Mouse (Mus musculus) CH12.LX (cell line): Measurements from ENCODE around the gene Plgrkt. TPM values are rescaled to one million over a fixed set of nuclear protein-coding genes. Genes with fewer than 3 reads are reported as not detected.
A peak's percentile ranks its signal among the peaks of the same experiment; 100 is the strongest.

Experiments
- DNase-seq: peaks from one replicate; pipeline ENCODE4 v3.0.0-alpha.2; 2013; ENCODE audit errors: extremely low read depth
- H3K27ac ChIP-seq: 2 replicates; pipeline ENCODE4 v1.5.1; 2012; ENCODE audit warnings: low read depth, mild to moderate bottlenecking, control low read depth, moderate library complexity; ENCODE audit not compliant: insufficient read depth
- H3K27me3 ChIP-seq: replicated peaks from 2 replicates; pipeline ENCODE3; 2012; ENCODE audit warnings: inconsistent platforms
- H3K36me3 ChIP-seq, 2 experiments: replicated peaks in 1 of 2; 2 replicates each; pipeline versions ENCODE3 to v1.6.1; 2012; ENCODE audit warnings: inconsistent platforms in 1 of 2, low read length in 1 of 2, mild to moderate bottlenecking in 1 of 2, mixed read lengths in 1 of 2, moderate library complexity in 1 of 2; ENCODE audit not compliant: control insufficient read depth in 1 of 2, insufficient read depth in 1 of 2
- H3K4me1 ChIP-seq, 2 experiments: 2 replicates each; pipeline ENCODE4 v1.6.1; 2012; ENCODE audit warnings: inconsistent platforms in 1 of 2, moderate library complexity in 1 of 2; ENCODE audit not compliant: insufficient read depth in 2 of 2, control insufficient read depth in 1 of 2
- H3K4me2 ChIP-seq: 2 replicates; pipeline ENCODE4 v1.6.1; 2012; ENCODE audit warnings: low read depth, mild to moderate bottlenecking, control low read depth; ENCODE audit not compliant: poor library complexity, insufficient read depth, severe bottlenecking
- H3K4me3 ChIP-seq, 3 experiments: fragments of 150-350 bp in 1 of 3; sonication (generic) in 1 of 3; replicated peaks in 1 of 3; 2 replicates each; pipeline versions ENCODE3 to v1.5.1; 2011 to 2012; ENCODE audit warnings: low read depth in 2 of 3, low read length in 2 of 3, mild to moderate bottlenecking in 2 of 3, moderate library complexity in 2 of 3, control low read depth in 1 of 3, improper control_type of control experiment in 1 of 3, inconsistent platforms in 1 of 3, mixed read lengths in 1 of 3; ENCODE audit not compliant: poor library complexity in 1 of 3
- H3K79me2 ChIP-seq: replicated peaks from 2 replicates; pipeline ENCODE4 v1.6.1; 2012; ENCODE audit warnings: mild to moderate bottlenecking, moderate library complexity; ENCODE audit not compliant: control insufficient read depth, poor library complexity, insufficient read depth, severe bottlenecking; ENCODE audit errors: extremely low read depth
- H3K9ac ChIP-seq: 2 replicates; pipeline ENCODE4 v1.6.1; 2012; ENCODE audit warnings: low read depth, mild to moderate bottlenecking, control low read depth, moderate library complexity; ENCODE audit not compliant: insufficient read depth
- H3K9me3 ChIP-seq: replicated peaks from 2 replicates; pipeline ENCODE3; 2012; ENCODE audit warnings: low read length, inconsistent platforms, mixed read lengths
- BHLHE40 ChIP-seq: IDR thresholded peaks from 2 replicates; pipeline ENCODE4 v1.6.1; 2011; ENCODE audit warnings: mild to moderate bottlenecking, low read depth, low read length, improper control_type of control experiment
- CHD1 ChIP-seq: IDR thresholded peaks from 2 replicates; pipeline ENCODE4 v1.6.1; 2012; ENCODE audit warnings: low read depth, low read length, improper control_type of control experiment, inconsistent platforms
- CHD2 ChIP-seq: IDR thresholded peaks from 2 replicates; pipeline ENCODE4 v1.6.1; 2011; ENCODE audit warnings: low read length, improper control_type of control experiment
- CTCF ChIP-seq, 2 experiments: IDR thresholded peaks in 1 of 2; conservative IDR thresholded peaks in 1 of 2; 2 replicates each; pipeline ENCODE4 v1.5.1; 2011 to 2012; ENCODE audit warnings: low read depth in 2 of 2, low read length in 2 of 2, improper control_type of control experiment in 1 of 2, inconsistent platforms in 1 of 2, mild to moderate bottlenecking in 1 of 2, moderate library complexity in 1 of 2
- E2F4 ChIP-seq: IDR thresholded peaks from 2 replicates; pipeline ENCODE4 v1.6.1; 2011; ENCODE audit warnings: low read depth, low read length, improper control_type of control experiment; ENCODE audit not compliant: insufficient replicate concordance
- ELF1 ChIP-seq: IDR thresholded peaks from 2 replicates; pipeline ENCODE4 v1.6.1; 2014; ENCODE audit warnings: low read depth, mild to moderate bottlenecking, inconsistent platforms, low read length, improper control_type of control experiment
- EP300 ChIP-seq: IDR thresholded peaks from 2 replicates; pipeline ENCODE4 v1.6.1; 2011; ENCODE audit warnings: low read length, improper control_type of control experiment
- ETS1 ChIP-seq: conservative IDR thresholded peaks from 2 replicates; pipeline ENCODE4 v1.6.1; 2012; ENCODE audit warnings: low read depth, mild to moderate bottlenecking, inconsistent platforms, low read length, improper control_type of control experiment, moderate library complexity
- GABPA ChIP-seq: IDR thresholded peaks from 2 replicates; pipeline ENCODE4 v1.6.1; 2012; ENCODE audit warnings: low read depth, low read length, improper control_type of control experiment, inconsistent platforms; ENCODE audit not compliant: insufficient replicate concordance
- HCFC1 ChIP-seq: IDR thresholded peaks from 2 replicates; pipeline ENCODE4 v1.6.1; 2012; ENCODE audit warnings: low read depth, mild to moderate bottlenecking, inconsistent platforms, low read length, improper control_type of control experiment
- IRF4 ChIP-seq: IDR thresholded peaks from 2 replicates; pipeline ENCODE4 v1.6.1; 2014; ENCODE audit warnings: low read depth, mild to moderate bottlenecking, inconsistent platforms, low read length, improper control_type of control experiment
- JUN ChIP-seq: IDR thresholded peaks from 2 replicates; pipeline ENCODE4 v1.6.1; 2011; ENCODE audit warnings: low read depth, mild to moderate bottlenecking, low read length, improper control_type of control experiment, moderate library complexity; ENCODE audit not compliant: insufficient read depth
- JUND ChIP-seq: conservative IDR thresholded peaks from 2 replicates; pipeline ENCODE4 v1.6.1; 2011; ENCODE audit warnings: low read depth, low read length, improper control_type of control experiment
- KAT2A ChIP-seq: IDR thresholded peaks from 2 replicates; pipeline ENCODE4 v1.6.1; 2012; ENCODE audit warnings: low read length, improper control_type of control experiment, inconsistent platforms; ENCODE audit not compliant: insufficient replicate concordance
- MAFK ChIP-seq: IDR thresholded peaks from 2 replicates; pipeline ENCODE4 v1.6.1; 2011; ENCODE audit warnings: low read length, improper control_type of control experiment; ENCODE audit not compliant: insufficient replicate concordance
- MAX ChIP-seq: IDR thresholded peaks from 2 replicates; pipeline ENCODE4 v1.6.1; 2011; ENCODE audit warnings: low read length, improper control_type of control experiment
- MAZ ChIP-seq: IDR thresholded peaks from 2 replicates; pipeline ENCODE4 v1.6.1; 2012; ENCODE audit warnings: low read depth, mild to moderate bottlenecking, inconsistent platforms, low read length, improper control_type of control experiment, moderate library complexity
- MEF2A ChIP-seq: IDR thresholded peaks from 2 replicates; pipeline ENCODE4 v1.6.1; 2014; ENCODE audit warnings: low read depth, mild to moderate bottlenecking, inconsistent platforms, low read length, improper control_type of control experiment, borderline replicate concordance
- MXI1 ChIP-seq: IDR thresholded peaks from 2 replicates; pipeline ENCODE4 v1.6.1; 2011; ENCODE audit warnings: mild to moderate bottlenecking, low read depth, low read length, improper control_type of control experiment
- MYC ChIP-seq: IDR thresholded peaks from 2 replicates; pipeline ENCODE4 v1.6.1; 2011; ENCODE audit warnings: low read depth, mild to moderate bottlenecking, improper control_type of control experiment, low read length
- NELFE ChIP-seq: IDR thresholded peaks from 2 replicates; pipeline ENCODE4 v1.6.1; 2011; ENCODE audit warnings: low read depth, low read length, improper control_type of control experiment
- NRF1 ChIP-seq: IDR thresholded peaks from 2 replicates; pipeline ENCODE4 v1.6.1; 2014; ENCODE audit warnings: low read depth, mild to moderate bottlenecking, inconsistent platforms, low read length, improper control_type of control experiment, moderate library complexity
- PAX5 ChIP-seq: IDR thresholded peaks from 2 replicates; pipeline ENCODE4 v1.6.1; 2012; ENCODE audit warnings: low read length, inconsistent platforms, mixed read lengths
- POLR2A ChIP-seq: IDR thresholded peaks from 2 replicates; pipeline ENCODE4 v1.6.1; 2011; ENCODE audit warnings: low read depth, mild to moderate bottlenecking, improper control_type of control experiment, low read length
- POLR2AphosphoS2 ChIP-seq: IDR thresholded peaks from 2 replicates; pipeline ENCODE4 v1.6.1; 2011; ENCODE audit warnings: low read depth, low read length, improper control_type of control experiment
- RAD21 ChIP-seq: IDR thresholded peaks from 2 replicates; pipeline ENCODE4 v1.6.1; 2011; ENCODE audit warnings: low read depth, mild to moderate bottlenecking, low read length, improper control_type of control experiment, moderate library complexity
- RCOR1 ChIP-seq: conservative IDR thresholded peaks from 2 replicates; pipeline ENCODE4 v1.6.1; 2012; ENCODE audit warnings: low read depth, mild to moderate bottlenecking, inconsistent platforms, low read length, improper control_type of control experiment
- SIN3A ChIP-seq: IDR thresholded peaks from 2 replicates; pipeline ENCODE4 v1.6.1; 2012; ENCODE audit warnings: low read length, improper control_type of control experiment, inconsistent platforms
- SMC3 ChIP-seq: IDR thresholded peaks from 2 replicates; pipeline ENCODE4 v1.6.1; 2011; ENCODE audit warnings: low read depth, low read length, improper control_type of control experiment
- TBP ChIP-seq: conservative IDR thresholded peaks from 2 replicates; pipeline ENCODE4 v1.6.1; 2011; ENCODE audit warnings: low read depth, low read length, improper control_type of control experiment
- TCF12 ChIP-seq: IDR thresholded peaks from 2 replicates; pipeline ENCODE4 v1.6.1; 2014; ENCODE audit warnings: low read depth, mild to moderate bottlenecking, inconsistent platforms, low read length, improper control_type of control experiment
- UBTF ChIP-seq: IDR thresholded peaks from 2 replicates; pipeline ENCODE4 v1.6.1; 2012; ENCODE audit warnings: low read depth, mild to moderate bottlenecking, inconsistent platforms, low read length, improper control_type of control experiment, moderate library complexity
- USF1 ChIP-seq: IDR thresholded peaks from 2 replicates; pipeline ENCODE4 v1.6.1; 2014; ENCODE audit warnings: low read depth, mild to moderate bottlenecking, inconsistent platforms, low read length, improper control_type of control experiment
- USF2 ChIP-seq: conservative IDR thresholded peaks from 2 replicates; pipeline ENCODE4 v1.6.1; 2011; ENCODE audit warnings: low read depth, low read length, improper control_type of control experiment
- ZC3H11A ChIP-seq: IDR thresholded peaks from 2 replicates; pipeline ENCODE4 v1.6.1; 2012; ENCODE audit warnings: low read depth, mild to moderate bottlenecking, inconsistent platforms, low read length, improper control_type of control experiment
- ZKSCAN1 ChIP-seq: IDR thresholded peaks from 2 replicates; pipeline ENCODE4 v1.6.1; 2012; ENCODE audit warnings: low read depth, inconsistent platforms, low read length, improper control_type of control experiment, borderline replicate concordance
- ZMIZ1 ChIP-seq: IDR thresholded peaks from 2 replicates; pipeline ENCODE4 v1.6.1; 2012; ENCODE audit warnings: low read depth, mild to moderate bottlenecking, inconsistent platforms, low read length, improper control_type of control experiment
- ZNF384 ChIP-seq: IDR thresholded peaks from 2 replicates; pipeline ENCODE4 v1.6.1; 2012; ENCODE audit warnings: low read depth, low read length, improper control_type of control experiment, inconsistent platforms
- dilution Hi-C: fragments of 300-500 bp; cut with MboI; formaldehyde crosslinking; loops from 2 replicates; pipeline ENCODE4 v1.14.3; 2020; ENCODE audit warnings: low sequenced_read_pairs; ENCODE audit not compliant: extremely low pct_unique_long_range_greater_than_20kb, extremely low pct_ligation_motif_present
- in situ Hi-C: fragments of 300-500 bp; cut with MboI; formaldehyde crosslinking; loops from 3 replicates; pipeline ENCODE4 v1.14.3; 2019; ENCODE audit warnings: low sequenced_read_pairs, low pct_ligation_motif_present, low pct_unique_long_range_greater_than_20kb, mixed read lengths
- polyA plus RNA-seq: library from polyadenylated mRNA; unstranded; fragments of >175 nt; gene quantifications from 2 replicates; pipeline ENCODE4 v1.2.1, GENCODE M21; 2012; ENCODE audit warnings: low read depth; ENCODE audit not compliant: insufficient read length
- total RNA-seq, 2 experiments: library from RNA; depleted of rRNA; stranded (reverse); fragments of 300-350 nt in 1 of 2; fragments of >200 nt in 1 of 2; gene quantifications; 2 replicates each; pipeline ENCODE4 v1.2.3; 2012 to 2014

Gene Plgrkt
- 27.7 and 31.3 TPM in 2 replicates for total RNA-seq (2012; rRNA removed)
- 27.9 and 33.0 TPM in 2 replicates for total RNA-seq (2014; rRNA removed)
- polyA plus RNA-seq = 38.3 and 40.6 TPM in 2 replicates

- peak within 1 kb of the TSS; percentile 72 for H3K9ac ChIP-seq
- no peaks in the 10 kb centered on the region for H3K9me3 ChIP-seq
- peaks cover 0 to 6% of the 10 kb centered on the region in 2 experiments for H3K36me3 ChIP-seq
- peak; percentile 96 for DNase-seq
- peak within 1 kb of the TSS; percentile 55 to 85 (median 70) for H3K4me3 ChIP-seq
- H3K79me2 ChIP-seq = peaks cover 33% of the 10 kb centered on the region
- dilution Hi-C loops (no loop called here), in situ Hi-C loops (loop anchor here (5.0 to 25.0 kb wide), 3 partner anchors 55 to 580 kb away; partner anchors contain the start of genes 9930021J03Rik and Ranbp6)
- no peaks in the 10 kb centered on the region for H3K27me3 ChIP-seq
- H3K4me1 ChIP-seq = peaks cover 18 to 39% of the 10 kb centered on the region in 2 experiments
- peak within 1 kb of the TSS; percentile 75 for H3K27ac ChIP-seq
- peak within 1 kb of the TSS; percentile 83 for H3K4me2 ChIP-seq
- TF ChIP-seq JUN (no peak), MAZ (no peak; the same call in 1 of the 2 replicates), ZKSCAN1 (no peak), ZC3H11A (no peak), HCFC1 (no peak), USF2 (no peak), GABPA (no peak), ETS1 (peak; percentile 84; the same call in 1 of the 2 replicates), E2F4 (no peak), MAX (peak; percentile 78), BHLHE40 (peak; percentile 39; the same call in 1 of the 2 replicates), NRF1 (no peak), ZMIZ1 (peak; percentile 95), CHD1 (peak; percentile 20; the same call in 1 of the 2 replicates), NELFE (peak; percentile 92), KAT2A (0 out of 2 replicates have a peak, but pooled peaks have one; percentile 47), USF1 (no peak), TBP (peak; percentile 80; the same call in 1 of the 2 replicates), MXI1 (peak; percentile 87), CHD2 (peak; percentile 38), UBTF (no peak), ZNF384 (no peak), ELF1 (peak; percentile 83), SMC3 (no peak), POLR2AphosphoS2 (peak; percentile 88), IRF4 (peak; percentile 81), RAD21 (no peak), TCF12 (peak; percentile 66), MAFK (no peak), EP300 (peak; percentile 47; the same call in 1 of the 2 replicates), SIN3A (peak; percentile 90), MEF2A (peak; percentile 43; the same call in 1 of the 2 replicates), PAX5 (no peak), JUND (no peak), CTCF (conservative IDR thresholded peaks at IDR 0.05 in 1 of 2, IDR thresholded peaks at IDR 0.05 in 1 of 2; ENCODE audit: low read depth in 2 of 2, low read length in 2 of 2) (no peak), MYC (peak; percentile 76; the same call in 1 of the 2 replicates), POLR2A (peak; percentile 95), RCOR1 (no peak)
These were observed at the start of gene Plgrkt, which contains the start of gene Cd274 for GRCm38 (mm10) chr19:29366969-29367622. Plgrkt (minus strand) TSS chr19:29367390. Cd274 (plus strand) TSS chr19:29367455.
